Mouse (Mus musculus) urinary bladder, adult 2 months (tissue): ENCODE results near the gene Tmem102. TPM values are rescaled to one million over a fixed set of nuclear protein-coding genes. Genes with fewer than 3 reads are reported as not detected.

Source experiments
- DNase-seq: peaks from one replicate; pipeline ENCODE4 v3.0.0; 2022; ENCODE audit warnings: low spot score
- polyA plus RNA-seq: library from polyadenylated mRNA; depleted of rRNA; stranded (reverse); fragments of >200 nt; gene quantifications from 2 replicates; pipeline ENCODE4 v1.2.3, GENCODE M21; 2012; rRNA removed

The Tmem102 gene
- polyA plus RNA-seq, 1 experiment, result 13.2 TPM

DNA sequence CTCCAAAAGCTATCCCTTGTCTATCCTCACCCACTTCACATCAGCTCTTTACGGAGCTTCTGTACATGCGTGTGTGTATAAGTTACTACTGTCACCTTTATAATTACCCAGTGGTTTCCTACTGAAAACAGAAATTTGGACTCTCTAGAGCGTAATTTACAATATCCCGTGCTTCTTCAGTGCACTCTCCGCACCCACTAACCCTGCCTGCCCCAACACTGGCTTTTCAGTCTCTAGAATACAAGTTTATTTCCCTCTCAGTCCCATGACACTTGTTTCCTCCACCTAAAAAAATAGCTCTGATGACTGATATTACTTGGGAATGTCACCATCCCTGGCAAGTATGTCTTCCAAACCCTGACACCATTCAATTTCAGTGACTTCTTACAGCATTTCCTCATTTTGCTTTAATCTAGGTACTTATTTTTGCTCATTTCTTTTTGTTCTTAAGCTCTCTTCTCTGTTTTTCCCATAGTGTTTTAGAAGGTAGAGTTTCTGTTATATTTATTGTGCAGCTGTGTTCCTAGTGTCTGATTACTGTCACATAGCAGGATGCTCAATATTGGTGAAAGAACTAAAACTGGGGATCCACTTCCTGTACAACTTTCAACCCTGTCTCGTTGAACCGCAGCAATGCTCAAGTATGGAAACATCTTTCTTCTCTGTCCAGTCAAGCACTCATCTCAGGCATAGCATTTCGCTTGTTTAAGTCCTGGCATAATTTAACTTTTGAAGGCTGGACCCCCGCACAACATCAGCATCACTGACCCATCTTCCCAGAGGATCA lies 47.9 kb downstream of the Tmem102 start:
- no peak for DNase-seq

DNA sequence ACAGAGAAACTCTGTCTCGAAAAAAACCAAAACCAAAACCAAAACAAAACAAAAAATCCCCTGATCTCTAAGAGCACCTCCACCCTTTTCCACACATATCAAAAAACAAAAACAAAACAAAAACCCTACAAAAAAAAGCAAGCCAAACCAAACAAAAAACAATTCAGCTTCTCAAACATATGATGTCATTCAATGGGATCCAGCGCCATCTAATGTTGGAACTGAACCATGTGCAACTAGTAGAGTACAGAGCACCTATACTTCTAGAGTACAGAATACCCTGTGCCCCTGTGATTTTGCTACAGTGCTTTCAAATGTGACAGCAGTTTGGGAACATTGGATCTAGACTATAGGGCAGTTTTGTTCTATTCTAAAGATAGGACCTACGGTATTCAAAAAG lies 50.7 kb downstream of the Tmem102 start:
- no peak for DNase-seq

GRCm38 (mm10) chr11:69754233-69754632 lies 51.2 kb downstream of the Tmem102 start:
- no peak for DNase-seq

Other genes with a start within 250 kb of the Tmem102 start
- 0.99 and 1.1 TPM in 2 replicates for gene Efnb3, start 245.4 kb downstream of the Tmem102 start, polyA plus RNA-seq
- gene Wrap53, start 225.4 kb downstream of the Tmem102 start, polyA plus RNA-seq, result 7.2 and 7.3 TPM in 2 replicates
- 77.8 and 85.8 TPM in 2 replicates for gene Trp53, start 225.3 kb downstream of the Tmem102 start, polyA plus RNA-seq
- 23.5 and 46.2 TPM in 2 replicates for gene Atp1b2, start 199.7 kb downstream of the Tmem102 start, polyA plus RNA-seq
- gene Shbg, start 187.7 kb downstream of the Tmem102 start, polyA plus RNA-seq, result not detected in 2 replicates
- 18.4 and 19.5 TPM in 2 replicates for gene Sat2, start 183.6 kb downstream of the Tmem102 start, polyA plus RNA-seq
- gene Fxr2, start 172.6 kb downstream of the Tmem102 start, polyA plus RNA-seq, result 74.8 and 85.8 TPM in 2 replicates
- 33.7 and 43.5 TPM in 2 replicates for gene Sox15, start 150.3 kb downstream of the Tmem102 start, polyA plus RNA-seq
- gene Mpdu1, start 143.0 kb downstream of the Tmem102 start, polyA plus RNA-seq, result 62.0 and 86.7 TPM in 2 replicates
- 20.5 and 24.9 TPM in 2 replicates for gene Cd68, start 139.5 kb downstream of the Tmem102 start, polyA plus RNA-seq
- 461 and 554 TPM in 2 replicates for gene Eif4a1, start 133.2 kb downstream of the Tmem102 start, polyA plus RNA-seq
- gene Senp3, start 123.5 kb downstream of the Tmem102 start, polyA plus RNA-seq, result 83.4 and 108 TPM in 2 replicates
- 5.1 and 6.8 TPM in 2 replicates for gene Tnfsf13, start 119.8 kb downstream of the Tmem102 start, polyA plus RNA-seq
- gene Tnfsf12, start 109.8 kb downstream of the Tmem102 start, polyA plus RNA-seq, result 85.4 and 87.0 TPM in 2 replicates
- 10.0 and 10.3 TPM in 2 replicates for gene Tnfsfm13, start 109.5 kb downstream of the Tmem102 start, polyA plus RNA-seq
- 9.4 and 24.4 TPM in 2 replicates for gene Polr2a, start 47.0 kb downstream of the Tmem102 start, polyA plus RNA-seq
- gene Slc35g3, start 43.7 kb downstream of the Tmem102 start, polyA plus RNA-seq, result 0.07 TPM in 1 of 2 replicates, not detected in the other
- gene Zbtb4, start 39.7 kb downstream of the Tmem102 start, polyA plus RNA-seq, result 35.6 and 46.1 TPM in 2 replicates
- gene Chrnb1, start 9.7 kb downstream of the Tmem102 start, polyA plus RNA-seq, result 15.6 and 25.0 TPM in 2 replicates
- 6.3 and 7.2 TPM in 2 replicates for gene Fgf11, start 3.8 kb downstream of the Tmem102 start, polyA plus RNA-seq
- gene Gm39566, start 9.7 kb upstream of the Tmem102 start, polyA plus RNA-seq, result not detected in 2 replicates
- gene Spem2, start 12.8 kb upstream of the Tmem102 start, polyA plus RNA-seq, result not detected in 2 replicates
- gene Spem1, start 16.6 kb upstream of the Tmem102 start, polyA plus RNA-seq, result 0.55 and 0.71 TPM in 2 replicates
- gene Nlgn2, start 32.2 kb upstream of the Tmem102 start, polyA plus RNA-seq, result 18.3 and 27.7 TPM in 2 replicates
- gene Tmem256, start 32.9 kb upstream of the Tmem102 start, polyA plus RNA-seq, result 202 and 261 TPM in 2 replicates
- 104 and 110 TPM in 2 replicates for gene Plscr3, start 40.8 kb upstream of the Tmem102 start, polyA plus RNA-seq
- 15.2 and 15.4 TPM in 2 replicates for gene Tnk1, start 53.1 kb upstream of the Tmem102 start, polyA plus RNA-seq
- not detected in 2 replicates for gene Tmem95, start 72.4 kb upstream of the Tmem102 start, polyA plus RNA-seq
- 11.8 and 13.8 TPM in 2 replicates for gene Kctd11, start 75.8 kb upstream of the Tmem102 start, polyA plus RNA-seq
- gene Acap1, start 89.9 kb upstream of the Tmem102 start, polyA plus RNA-seq, result 2.0 and 2.5 TPM in 2 replicates
- gene 2810408A11Rik, start 95.4 kb upstream of the Tmem102 start, polyA plus RNA-seq, result 1.1 and 1.3 TPM in 2 replicates
- gene Neurl4, start 95.4 kb upstream of the Tmem102 start, polyA plus RNA-seq, result 43.4 and 47.8 TPM in 2 replicates
- gene Gps2, start 108.3 kb upstream of the Tmem102 start, polyA plus RNA-seq, result 56.3 and 63.2 TPM in 2 replicates
- 565 and 624 TPM in 2 replicates for gene Eif5a, start 116.3 kb upstream of the Tmem102 start, polyA plus RNA-seq
- 3.7 and 6.2 TPM in 2 replicates for gene Ybx2, start 130.2 kb upstream of the Tmem102 start, polyA plus RNA-seq
- gene Slc2a4, start 142.6 kb upstream of the Tmem102 start, polyA plus RNA-seq, result 146 and 167 TPM in 2 replicates
- gene Cldn7, start 159.2 kb upstream of the Tmem102 start, polyA plus RNA-seq, result 67.1 and 69.1 TPM in 2 replicates
- 82.0 and 95.4 TPM in 2 replicates for gene Ctdnep1, start 175.5 kb upstream of the Tmem102 start, polyA plus RNA-seq
- gene Elp5, start 176.9 kb upstream of the Tmem102 start, polyA plus RNA-seq, result 57.6 and 61.4 TPM in 2 replicates
- gene Gabarap, start 185.5 kb upstream of the Tmem102 start, polyA plus RNA-seq, result 374 and 440 TPM in 2 replicates
- 35.8 and 36.4 TPM in 2 replicates for gene Phf23, start 190.2 kb upstream of the Tmem102 start, polyA plus RNA-seq
- gene Dvl2, start 195.0 kb upstream of the Tmem102 start, polyA plus RNA-seq, result 11.9 and 16.7 TPM in 2 replicates
- 95.7 and 100 TPM in 2 replicates for gene Acadvl, start 209.8 kb upstream of the Tmem102 start, polyA plus RNA-seq
- gene Dlg4, start 211.3 kb upstream of the Tmem102 start, polyA plus RNA-seq, result 28.0 and 31.9 TPM in 2 replicates
- gene Asgr1, start 248.5 kb upstream of the Tmem102 start, polyA plus RNA-seq, result 0.07 TPM in 1 of 2 replicates, not detected in the other